Mouse (Mus musculus) C2C12 (cell line): ENCODE results near the gene Lrp1. TPM values are rescaled to one million over a fixed set of nuclear protein-coding genes. Genes with fewer than 3 reads are reported as not detected.

Experiments used
- H3K27me3 ChIP-seq: one replicate; pipeline ENCODE4 v1.6.1; 2011; ENCODE audit not compliant: control insufficient read depth, insufficient read depth, insufficient read length
- H3K36me3 ChIP-seq: one replicate; pipeline ENCODE4 v1.6.1; 2011; ENCODE audit not compliant: control insufficient read depth, insufficient read depth
- H3K4me3 ChIP-seq: one replicate; pipeline ENCODE4 v1.5.1; 2011; ENCODE audit warnings: mild to moderate bottlenecking, control low read depth; ENCODE audit not compliant: poor library complexity, insufficient read depth, severe bottlenecking
- H3K79me2 ChIP-seq: one replicate; pipeline ENCODE4 v1.6.1; 2011; ENCODE audit not compliant: control insufficient read depth, insufficient read depth
- H3K79me3 ChIP-seq: one replicate; pipeline ENCODE4 v1.6.1; 2011; ENCODE audit warnings: low read depth, control low read depth
- H3ac ChIP-seq: one replicate; pipeline ENCODE3; 2011; ENCODE audit warnings: low read depth; ENCODE audit not compliant: control insufficient read depth, insufficient read length
- CEBPB ChIP-seq: IDR thresholded peaks from one replicate; pipeline ENCODE4 v1.6.1; 2011; ENCODE audit warnings: low read depth, mild to moderate bottlenecking, control low read depth, moderate library complexity
- CTCF ChIP-seq: IDR thresholded peaks from one replicate; pipeline ENCODE4 v1.5.1; 2011; ENCODE audit not compliant: control insufficient read depth, insufficient read depth, insufficient read length
- FOSL1 ChIP-seq: IDR thresholded peaks from one replicate; pipeline ENCODE4 v1.8.0; 2011; ENCODE audit warnings: mild to moderate bottlenecking, low read length; ENCODE audit not compliant: poor library complexity, insufficient read depth, severe bottlenecking
- MAX ChIP-seq: IDR thresholded peaks from one replicate; pipeline ENCODE4 v1.6.1; 2011; ENCODE audit warnings: mild to moderate bottlenecking, control low read depth
- MYOD1 ChIP-seq: IDR thresholded peaks from one replicate; pipeline ENCODE4 v1.6.1; 2011; ENCODE audit warnings: low read depth; ENCODE audit not compliant: control insufficient read depth, insufficient read length
- MYOG ChIP-seq: IDR thresholded peaks from one replicate; pipeline ENCODE4 v1.6.1; 2011; ENCODE audit not compliant: control insufficient read depth, insufficient read length; ENCODE audit errors: extremely low read depth
- USF1 ChIP-seq: IDR thresholded peaks from one replicate; pipeline ENCODE4 v1.6.1; 2011; ENCODE audit warnings: low read depth, mild to moderate bottlenecking, control low read depth, moderate library complexity
- polyA plus RNA-seq: library from polyadenylated mRNA; unstranded; fragments of >200 nt; fragmentation: generic; extraction: Trizol; gene quantifications from one replicate; pipeline ENCODE4 v1.2.1, GENCODE M21; 2012; ENCODE audit warnings: missing spikeins

Lrp1 gene
- polyA plus RNA-seq, 1 experiment, result 190 TPM

GRCm38 (mm10) chr10:127542084-127542483 lies 78.9 kb downstream of the Lrp1 start:
- Histone ChIP-seq H3K79me2 (no peaks in the 10 kb centered on the region), H3K27me3 (no peaks in the 10 kb centered on the region), H3K79me3 (no peaks in the 10 kb centered on the region), H3ac (no peak overlapping the region), H3K36me3 (peaks cover 82% of the 10 kb centered on the region), H3K4me3 (no peak overlapping the region)
- TF ChIP-seq FOSL1 (no peak), CEBPB (no peak), MAX (no peak), MYOG (no peak), USF1 (no peak), CTCF (no peak), MYOD1 (no peak)

- Histone ChIP-seq H3K36me3 (peaks cover 77% of the 10 kb centered on the region), H3K79me2 (no peaks in the 10 kb centered on the region)
These were observed 79.4 kb downstream of the Lrp1 start for GRCm38 (mm10) chr10:127541510-127541909.

GRCm38 (mm10) chr10:127537854-127538583 lies 82.9 kb downstream of the Lrp1 start:
- no peak for TF ChIP-seq USF1
- TF ChIP-seq CTCF, result peak; percentile 90
- Histone ChIP-seq H3K4me3 (no peak overlapping the region), H3ac (no peak overlapping the region), H3K36me3 (peaks cover 42% of the 10 kb centered on the region), H3K79me2 (no peaks in the 10 kb centered on the region), H3K79me3 (no peaks in the 10 kb centered on the region), H3K27me3 (peaks cover 8% of the 10 kb centered on the region)

More at GRCm38 (mm10) chr10:127541510-127541909, 79.4 kb downstream of the Lrp1 start:
- Histone ChIP-seq H3K27me3 (no peaks in the 10 kb centered on the region), H3K79me3 (no peaks in the 10 kb centered on the region), H3K4me3 (no peak overlapping the region), H3ac (no peak overlapping the region)
- no peak for TF ChIP-seq MYOD1
- TF ChIP-seq MAX, result no peak
- TF ChIP-seq CEBPB, result no peak
- no peak for TF ChIP-seq USF1
- TF ChIP-seq MYOG, result no peak
- no peak for TF ChIP-seq FOSL1
- no peak for TF ChIP-seq CTCF

- peaks cover 18% of the 10 kb centered on the region for H3K27me3 ChIP-seq
- peaks cover 30% of the 10 kb centered on the region for H3K36me3 ChIP-seq
- TF ChIP-seq CTCF (peak; percentile 33), MYOD1 (no peak)
- no peak overlapping the region for H3K4me3 ChIP-seq
- H3ac ChIP-seq, result no peak overlapping the region
- H3K79me2 ChIP-seq, result no peaks in the 10 kb centered on the region
- no peaks in the 10 kb centered on the region for H3K79me3 ChIP-seq
These were observed 84.2 kb downstream of the Lrp1 start for GRCm38 (mm10) chr10:127536586-127537314.

- TF ChIP-seq USF1 (no peak), CTCF (no peak), CEBPB (no peak)
These were observed 86.0 kb downstream of the Lrp1 start for GRCm38 (mm10) chr10:127534929-127535384.

More at GRCm38 (mm10) chr10:127534929-127535384, 86.0 kb downstream of the Lrp1 start:
- H3K4me3 ChIP-seq, result no peak overlapping the region
- H3K36me3 ChIP-seq, result peaks cover 19% of the 10 kb centered on the region
- peak overlapping the region; percentile 54 for H3ac ChIP-seq
- H3K27me3 ChIP-seq, result peaks cover 36% of the 10 kb centered on the region
- no peaks in the 10 kb centered on the region for H3K79me2 ChIP-seq
- no peaks in the 10 kb centered on the region for H3K79me3 ChIP-seq
